ENCODE assay signal across 18 mouse cellular contexts in genomic region chr6:141331464-141331863, GRCm38 (mm10).
DNase-seq lines count a peak whose midpoint lies in the region; ATAC-seq and TF ChIP-seq lines count a peak whose summit lies in the region.
"Had no signal": no experiment of that assay in that cellular context is flagged by ENCODE, and none has a peak within 500 bp of the region (broad histone marks: within the 10 kb centered on the region; RNA-seq: fewer than 3 reads in every experiment).

No protein-coding gene starts in this region.

- no peaks in the 10 kb centered on the region for H3K27me3 ChIP-seq in liver, postnatal 0 days (ENCODE audit: insufficient read depth, low read length)
- H3K27me3 ChIP-seq in E14TG2a.4 (ENCODE audit: insufficient read depth, low read length) = no peaks in the 10 kb centered on the region
- H3K27me3 ChIP-seq: hindbrain, embryonic 12.5 days; midbrain, embryonic 13.5 days; neural tube, embryonic 15.5 days had no signal

- H3K9me3 ChIP-seq in liver, postnatal 0 days (ENCODE audit: low read length) = no peaks in the 10 kb centered on the region
- no peaks in the 10 kb centered on the region for H3K9me3 ChIP-seq in E14TG2a.4 (ENCODE audit: low read length)
- H3K9me3 ChIP-seq: forebrain, embryonic 10.5 days; heart, embryonic 10.5 days; hindbrain, embryonic 12.5 days; midbrain, embryonic 13.5 days; neural tube, embryonic 15.5 days had no signal

- peak; percentile 4 for DNase-seq in heart, postnatal 4 days
- DNase-seq in heart, adult 9 months (ENCODE audit: low spot score in 2 of 2) = no peak
- DNase-seq in liver, postnatal 0 days = no peak
- no peak for DNase-seq in liver
- peak; percentile 19 for DNase-seq in ZHBTc4 (ENCODE audit: low read depth, low spot score)
- no peak for DNase-seq in adrenal gland, adult 18-20 months (ENCODE audit: low spot score in 2 of 2)
- DNase-seq: cerebellum, adult 18-20 months; cerebellum, postnatal 25 days; gastrocnemius, postnatal 14 days; lung, adult 2 months; right cerebral cortex, postnatal 25 days had no signal

- H3K4me3 ChIP-seq in liver, postnatal 0 days (ENCODE audit: low read depth, low read length) = no peak overlapping the region
- no peak overlapping the region for H3K4me3 ChIP-seq in E14TG2a.4 (replicated peaks; ENCODE audit: low read length)
- H3K4me3 ChIP-seq: forebrain, embryonic 10.5 days; heart, embryonic 10.5 days; hindbrain, embryonic 12.5 days; midbrain, embryonic 13.5 days; neural tube, embryonic 15.5 days had no signal

- no peaks in the 10 kb centered on the region for H3K36me3 ChIP-seq in liver, postnatal 0 days (replicated peaks; ENCODE audit: insufficient read depth, low read length)
- no peaks in the 10 kb centered on the region for H3K36me3 ChIP-seq in E14TG2a.4 (ENCODE audit: insufficient read depth, low read length)
- H3K36me3 ChIP-seq: forebrain, embryonic 10.5 days; heart, embryonic 10.5 days; hindbrain, embryonic 12.5 days; midbrain, embryonic 13.5 days; neural tube, embryonic 15.5 days had no signal

- H3K4me1 ChIP-seq in liver, postnatal 0 days (ENCODE audit: insufficient read depth) = peaks cover 11% of the 10 kb centered on the region
- peaks cover 8% of the 10 kb centered on the region; the same call in 1 of the 2 replicates for H3K4me1 ChIP-seq in E14TG2a.4 (replicated peaks; ENCODE audit: low read depth, low read length)
- H3K4me1 ChIP-seq: forebrain, embryonic 10.5 days; hindbrain, embryonic 12.5 days; midbrain, embryonic 13.5 days; neural tube, embryonic 15.5 days had no signal

- H3K4me2 ChIP-seq in liver, postnatal 0 days (ENCODE audit: low read depth, low read length) = no peak overlapping the region
- H3K4me2 ChIP-seq: hindbrain, embryonic 12.5 days; midbrain, embryonic 13.5 days; neural tube, embryonic 15.5 days had no signal

- TF ChIP-seq EP300 in liver, postnatal 0 days (IDR thresholded peaks at IDR 0.05; ENCODE audit: low read depth) = no peak

- no peak overlapping the region for H3K9ac ChIP-seq in liver, postnatal 0 days (replicated peaks)
- H3K9ac ChIP-seq: hindbrain, embryonic 12.5 days; midbrain, embryonic 13.5 days; neural tube, embryonic 15.5 days had no signal

- H3K27ac ChIP-seq in liver, postnatal 0 days (ENCODE audit: low read depth) = no peak overlapping the region
- H3K27ac ChIP-seq: forebrain, embryonic 10.5 days; heart, embryonic 10.5 days; hindbrain, embryonic 12.5 days; macrophage; midbrain, embryonic 13.5 days; neural tube, embryonic 15.5 days had no signal

- TF ChIP-seq CTCF in liver, postnatal 0 days (IDR thresholded peaks at IDR 0.05; ENCODE audit: low read depth) = peak; percentile 37; the same call in 1 of the 2 replicates
- peak; percentile 57 for TF ChIP-seq CTCF in E14TG2a.4 (conservative IDR thresholded peaks at IDR 0.05; ENCODE audit: low read length)

- WGBS in liver, postnatal 0 days (ENCODE audit: insufficient replicate concordance) = 44% methylated on average over 2 of the region's 2 CpGs

- no peak for ATAC-seq in liver, postnatal 0 days
- ATAC-seq: midbrain, embryonic 13.5 days had no signal

Comparison
In these comparisons a context has a peak if more than half of its experiments do, and no peak if none do; other contexts are left out.
1. DNase-seq: peak in heart, postnatal 4 days (single experiment) and ZHBTc4 (single experiment); none in heart, adult 9 months (0 of 2), liver, postnatal 0 days (single experiment), liver (single experiment) and adrenal gland, adult 18-20 months (0 of 2).